Mouse (Mus musculus) right cerebral cortex, postnatal 10 days (tissue): Measurements from ENCODE around the gene Eng.

Experiments
- DNase-seq, 2 experiments: peaks; one replicate each; pipeline ENCODE4 v3.0.0; 2021; ENCODE audit warnings: low spot score in 2 of 2

Gene Eng

DNA sequence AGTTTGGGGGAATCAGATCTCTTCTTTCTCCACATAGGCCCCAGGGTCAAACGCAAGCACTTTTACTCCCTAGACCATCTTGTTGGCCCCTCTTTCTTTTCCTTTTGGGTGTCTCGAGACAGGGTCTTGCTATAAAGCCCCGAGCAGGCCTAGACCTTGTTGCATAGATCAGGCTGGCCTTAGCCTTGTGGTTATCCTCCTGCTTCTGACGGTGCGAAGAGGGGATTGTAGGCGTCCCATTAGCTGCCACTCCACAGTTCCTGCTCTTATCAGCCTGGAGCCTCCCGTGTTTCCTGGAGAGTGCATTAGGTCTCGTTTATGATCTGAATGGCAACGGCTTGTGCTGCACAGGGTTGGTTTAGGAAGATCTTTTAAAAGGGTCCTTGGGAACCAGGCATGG lies 2.3 kb upstream of the Eng start:
- DNase-seq, result no peak

DNA sequence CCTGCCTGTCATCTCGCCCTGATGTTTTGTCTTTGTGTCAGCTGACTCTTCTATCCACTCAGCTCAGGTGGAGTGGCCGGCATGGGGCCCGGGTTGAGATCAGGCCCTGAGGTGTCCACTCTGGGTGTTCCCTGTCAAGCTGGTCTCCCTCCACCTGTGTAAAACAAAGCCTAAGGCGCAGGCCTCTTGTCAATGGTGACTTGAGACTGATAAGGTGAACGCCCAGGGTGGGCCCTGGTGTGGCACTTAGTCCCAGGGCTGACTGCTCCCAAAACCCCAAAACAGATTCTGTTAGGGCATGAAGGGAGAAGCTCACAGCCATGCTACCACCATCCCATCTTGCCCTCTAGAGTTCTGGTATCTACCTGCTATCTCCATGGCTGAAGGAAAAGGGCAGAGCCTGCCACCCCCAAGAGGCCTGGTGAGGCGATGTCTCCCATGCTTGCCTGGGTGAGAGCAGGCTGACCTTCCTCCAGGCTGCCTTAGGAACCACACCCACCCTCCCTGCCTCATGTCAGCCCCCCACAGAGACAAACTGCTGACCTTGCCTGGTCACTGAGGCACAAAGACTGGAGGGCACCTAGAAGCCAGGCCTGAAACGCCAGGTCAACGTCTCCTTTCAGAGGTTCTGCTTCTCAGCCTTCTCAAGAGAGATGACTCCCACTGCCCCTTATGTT lies 1.5 kb upstream of the Eng start:
- DNase-seq, result no peak

DNA sequence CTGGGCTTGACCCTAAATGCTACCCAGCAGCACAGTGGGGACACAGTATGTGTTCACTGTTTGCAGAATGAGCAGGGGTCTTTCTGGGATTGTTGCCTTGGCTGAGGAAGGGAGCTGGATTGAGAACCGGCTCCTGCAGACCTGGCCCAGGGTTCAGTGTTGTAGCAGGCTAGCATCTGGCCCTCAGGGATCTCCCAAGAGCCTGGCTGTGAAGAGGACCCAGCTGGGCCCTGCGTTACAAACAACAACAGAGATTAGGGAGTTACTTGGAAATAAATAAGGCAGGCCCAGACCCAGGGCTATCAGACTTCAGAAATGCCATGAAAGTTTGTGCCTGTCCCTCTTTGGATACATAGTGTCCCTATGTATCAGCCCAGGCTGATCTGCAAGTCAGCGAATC lies 748 bp upstream of the Eng start:
- no peak for DNase-seq

DNA sequence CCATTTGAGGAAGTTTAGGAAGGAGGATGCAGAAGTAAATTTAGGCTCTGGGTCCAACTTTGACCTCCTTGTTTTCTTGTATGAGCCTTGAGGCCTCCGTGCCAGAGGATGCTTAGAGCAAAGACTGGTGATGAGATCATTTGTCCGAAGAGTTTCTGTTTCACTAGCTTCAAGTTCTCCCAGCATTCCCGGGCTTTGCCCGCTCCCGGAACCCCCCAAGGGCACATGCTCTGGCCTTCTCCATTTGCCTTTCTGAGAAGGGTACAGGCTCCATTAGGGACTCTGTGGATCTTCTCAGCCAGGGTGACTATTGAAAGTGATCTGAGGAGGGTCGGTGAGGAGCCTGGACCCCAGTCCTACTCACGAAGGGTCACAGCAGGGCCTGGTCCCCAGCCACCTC lies 971 bp downstream of the Eng start:
- DNase-seq, result no peak

DNA sequence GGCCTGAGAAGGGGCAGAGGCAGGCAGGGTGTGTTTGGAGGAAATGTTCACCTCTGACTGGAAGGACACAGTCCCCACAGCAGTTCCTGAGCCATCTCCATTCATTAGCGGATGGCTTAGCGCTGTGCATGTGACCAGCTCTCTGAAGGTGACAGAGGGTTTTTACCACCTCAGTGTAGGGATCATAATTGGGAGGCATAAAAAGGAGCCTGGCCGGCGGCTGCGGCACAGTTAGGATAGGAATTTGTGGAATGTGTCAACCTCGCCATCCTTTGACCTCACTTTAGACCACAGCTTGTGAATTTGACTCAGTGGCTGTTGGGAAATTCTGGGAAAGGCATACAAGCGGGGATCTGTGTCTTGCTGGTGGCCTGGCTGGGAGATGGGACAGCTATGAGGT lies 7.4 kb downstream of the Eng start:
- DNase-seq, result no peak

DNA sequence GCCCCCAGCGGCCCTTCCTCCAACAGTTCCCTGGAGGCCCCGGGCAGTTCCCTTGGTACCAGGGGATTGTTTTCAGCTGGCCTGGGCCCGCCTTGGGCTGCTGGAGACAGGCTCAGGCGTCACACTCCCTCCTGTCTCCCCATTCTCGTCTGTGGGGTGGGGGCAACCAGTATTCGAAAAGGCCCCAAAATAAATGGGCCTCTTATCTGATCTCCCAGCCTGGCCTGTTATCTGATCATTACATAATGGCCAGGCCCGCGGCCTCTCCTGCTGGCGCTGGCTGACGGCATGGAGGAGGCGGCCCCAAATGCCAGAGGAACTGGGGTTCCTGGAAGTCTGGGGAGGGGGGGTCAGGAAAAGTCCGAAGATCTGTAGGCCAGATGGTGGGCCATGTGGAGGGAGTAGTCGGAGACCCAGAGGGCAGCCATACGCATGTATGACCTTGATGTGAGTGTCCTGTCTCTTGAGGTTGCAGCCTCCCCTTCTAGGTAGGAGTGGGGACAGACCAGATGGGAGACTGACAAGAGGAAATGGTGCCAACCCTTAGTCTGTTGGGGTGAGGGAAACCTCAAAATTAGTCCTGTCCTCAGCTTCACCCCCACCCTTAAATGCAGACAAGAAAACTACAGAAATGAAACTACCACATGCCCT lies 8.5 kb downstream of the Eng start:
- no peak for DNase-seq

DNA sequence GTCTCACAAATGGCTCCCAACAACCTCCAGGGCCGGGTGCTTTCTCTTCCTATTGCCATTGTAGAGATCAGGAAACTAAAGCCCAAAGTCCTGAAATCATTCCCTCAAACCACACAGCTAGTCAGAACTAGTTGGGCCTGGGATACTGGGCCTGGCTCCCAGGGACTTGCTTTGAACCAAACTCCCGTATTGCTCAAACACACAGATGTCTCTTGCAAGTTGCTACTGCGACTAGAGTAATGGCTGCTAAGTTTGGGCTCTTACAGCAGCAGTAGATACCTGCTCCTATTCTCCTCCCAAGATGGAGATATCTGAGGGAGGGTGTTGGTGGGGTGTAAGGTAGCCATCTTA lies 9.0 kb downstream of the Eng start:
- no peak for DNase-seq

DNA sequence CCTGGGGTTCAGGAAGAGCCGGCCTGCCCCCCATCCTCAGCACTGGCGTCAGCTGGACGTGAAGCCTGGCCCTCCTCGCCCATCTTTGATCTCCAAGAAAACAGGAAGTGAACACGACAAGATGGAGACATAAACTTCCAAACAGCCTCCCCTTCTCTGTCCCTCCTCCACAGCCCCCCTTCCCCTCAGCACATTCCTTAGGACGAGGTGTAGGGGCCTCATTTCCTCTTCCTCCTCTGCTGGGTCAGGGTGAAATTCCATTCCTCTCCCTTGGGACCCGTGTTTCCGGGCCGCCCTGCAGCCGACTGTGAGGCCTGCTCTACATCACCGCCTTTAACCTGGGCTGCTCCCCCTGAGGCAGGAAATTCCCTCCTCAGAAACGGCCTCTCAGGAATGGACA lies 9.4 kb downstream of the Eng start:
- DNase-seq, result no peak

DNA sequence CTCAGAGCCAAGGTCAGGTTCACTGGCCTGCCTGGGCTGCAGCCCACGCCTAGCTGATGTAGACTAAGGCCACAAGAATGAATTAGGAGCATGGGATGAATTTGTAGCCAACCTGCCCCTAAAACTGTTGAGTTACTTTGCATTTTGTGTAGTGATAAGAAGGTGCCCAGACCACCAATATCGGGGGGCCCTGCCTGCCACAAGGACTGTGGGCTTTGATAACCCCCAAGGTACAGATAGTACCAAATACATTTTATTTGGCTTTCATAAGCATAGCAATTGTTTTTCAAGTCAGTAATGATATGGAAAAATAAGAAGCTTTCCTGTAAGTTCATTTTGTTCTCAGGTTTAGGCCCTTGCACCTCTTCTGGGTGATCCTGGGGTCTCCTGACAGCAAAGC lies 12.5 kb downstream of the Eng start:
- DNase-seq, result no peak

DNA sequence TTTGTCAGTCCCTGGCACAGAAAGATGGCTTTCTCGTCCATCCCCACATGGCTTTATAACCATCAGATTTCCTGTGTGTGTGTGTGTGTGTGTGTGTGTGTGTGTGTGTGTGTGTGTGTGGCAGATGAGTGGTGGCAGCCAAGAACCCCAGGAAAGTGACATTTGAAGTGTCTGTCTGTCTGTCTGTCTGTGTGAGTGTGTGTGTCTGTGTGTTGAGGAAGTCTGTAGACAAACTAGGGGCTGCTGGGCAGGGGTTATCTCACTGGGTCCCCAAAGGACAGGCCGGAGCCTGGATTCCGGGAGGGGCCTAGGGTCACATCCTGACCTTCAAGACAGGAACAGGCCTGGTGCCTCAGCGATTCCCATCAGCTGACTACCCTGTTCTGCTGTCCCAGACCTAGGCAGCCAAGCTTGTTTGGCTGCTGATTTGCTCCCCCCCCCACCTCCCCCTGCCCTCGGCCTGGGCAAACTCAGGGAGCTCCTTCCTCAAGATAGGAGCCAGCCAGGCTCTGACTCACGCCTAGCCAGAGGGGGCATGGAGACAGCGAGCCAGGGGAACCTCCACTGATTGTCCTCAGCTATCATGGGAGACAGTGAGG lies 15.2 kb downstream of the Eng start:
- DNase-seq, result no peak

DNA sequence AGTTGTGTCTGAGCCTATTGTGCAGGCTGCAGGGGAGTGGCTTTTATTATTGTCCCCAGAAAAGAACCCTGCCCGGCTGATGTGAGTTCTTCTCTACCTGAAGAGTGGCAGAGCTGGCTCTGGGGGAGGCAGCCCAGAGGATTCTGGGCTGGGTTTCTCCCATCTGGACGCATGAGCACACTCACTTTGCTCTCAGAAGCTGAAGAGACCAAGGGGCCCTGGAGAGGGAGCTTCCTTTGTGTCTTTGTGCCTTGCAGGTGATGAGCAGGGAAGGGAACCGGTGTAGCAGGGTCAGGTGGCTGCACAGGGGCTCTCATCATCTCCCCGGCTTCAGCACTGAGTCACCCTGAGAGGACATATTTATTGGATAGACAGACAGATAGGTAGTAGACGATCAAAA lies 15.9 kb downstream of the Eng start:
- DNase-seq, result no peak

DNA sequence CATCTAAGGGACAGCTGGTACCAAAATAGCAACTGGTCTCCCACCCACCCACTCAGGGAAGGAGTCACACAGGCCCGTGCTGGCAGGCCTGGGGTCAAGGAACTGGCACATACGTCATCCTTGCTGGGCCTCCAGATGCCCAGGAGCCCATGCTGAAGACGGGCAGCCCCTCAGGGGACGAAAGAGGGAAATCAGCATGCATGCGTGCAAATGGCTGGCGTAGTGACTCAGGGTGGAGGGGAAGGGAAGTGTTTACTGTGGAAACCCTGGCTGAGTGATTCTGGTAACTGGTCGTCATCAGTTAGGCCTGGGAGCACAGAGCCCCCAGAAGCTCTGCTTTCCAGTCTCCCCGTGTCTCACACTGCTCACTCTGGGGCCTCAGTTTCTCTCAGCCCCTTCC lies 18.9 kb downstream of the Eng start:
- DNase-seq, result no peak

DNA sequence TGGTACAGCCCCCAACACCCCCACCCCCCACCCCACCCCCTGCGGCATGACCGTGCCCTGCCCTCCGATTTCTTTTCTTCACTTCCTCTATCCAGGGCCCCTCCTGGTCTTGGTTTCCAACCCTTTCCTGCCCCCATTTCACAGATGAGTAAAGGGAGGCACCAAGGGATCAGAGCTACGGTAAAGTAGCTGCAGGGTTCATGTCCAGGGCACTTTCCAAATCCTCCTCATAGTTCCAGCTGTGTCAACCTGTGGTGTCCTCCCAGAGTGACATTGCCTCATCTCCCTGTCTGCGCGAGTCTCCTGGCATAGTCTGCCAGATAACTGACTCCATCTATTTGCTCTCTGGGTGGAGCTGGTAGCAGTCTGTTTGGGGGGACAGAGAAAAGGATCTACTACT lies 19.5 kb downstream of the Eng start:
- DNase-seq, result no peak

DNA sequence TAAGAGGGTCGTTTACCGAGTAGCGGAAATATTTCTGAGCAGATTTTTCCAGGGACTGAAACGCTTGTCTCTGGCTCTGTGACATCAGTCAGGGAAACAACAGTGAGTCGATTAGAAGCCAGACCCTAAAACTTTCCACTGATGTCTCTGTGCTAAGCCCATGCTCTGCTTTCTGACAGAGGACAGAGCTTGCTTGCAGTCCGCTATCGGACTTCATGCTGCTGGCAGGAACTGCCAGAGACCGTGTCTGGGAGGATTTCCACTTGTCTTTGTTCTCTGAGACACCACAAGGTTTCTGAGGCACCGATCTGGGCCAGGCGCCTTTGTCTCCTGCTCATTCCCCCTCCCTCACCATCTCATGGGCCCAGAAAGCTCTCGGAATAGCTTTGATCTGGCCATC lies 21.4 kb downstream of the Eng start:
- DNase-seq, result no peak

DNA sequence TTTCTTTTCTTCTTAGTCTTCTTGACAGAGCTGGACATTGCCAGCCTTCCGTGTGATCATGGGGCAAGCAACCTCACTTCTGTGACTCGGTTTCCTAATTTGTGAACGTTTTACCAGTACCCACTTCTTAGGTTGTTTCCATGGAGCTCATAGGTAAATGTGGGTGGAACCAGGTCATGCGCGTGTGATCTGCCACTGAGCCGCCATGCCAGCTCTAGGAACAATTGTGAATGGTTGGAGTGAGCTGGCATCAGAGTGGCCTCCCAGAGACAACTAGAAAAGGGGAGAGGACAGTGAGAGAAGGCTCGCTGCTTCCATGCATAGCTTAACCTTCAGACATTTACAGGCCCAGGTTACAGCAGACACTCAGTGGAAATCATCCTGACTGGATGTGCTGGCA lies 21.8 kb downstream of the Eng start:
- no peak for DNase-seq

DNA sequence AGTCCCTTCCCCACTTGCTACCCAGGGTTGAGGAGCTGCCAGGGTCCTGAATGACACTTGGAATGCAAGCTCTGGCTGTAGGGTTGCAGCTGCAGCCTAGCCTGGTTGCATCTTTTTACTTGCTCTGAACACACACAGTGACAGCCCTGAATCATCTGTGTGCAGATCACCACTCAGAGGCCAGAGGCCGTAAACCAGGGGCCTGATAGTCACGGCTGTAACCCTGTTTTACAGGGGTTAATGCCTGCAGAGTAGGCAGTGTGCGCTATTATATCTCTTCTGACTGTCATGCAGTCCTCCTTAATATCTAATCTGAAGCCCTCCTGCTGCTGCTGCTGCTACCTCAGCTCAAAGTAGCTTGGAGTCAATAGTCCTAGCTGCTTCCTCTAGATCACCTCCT lies 23.5 kb downstream of the Eng start:
- DNase-seq, result no peak

DNA sequence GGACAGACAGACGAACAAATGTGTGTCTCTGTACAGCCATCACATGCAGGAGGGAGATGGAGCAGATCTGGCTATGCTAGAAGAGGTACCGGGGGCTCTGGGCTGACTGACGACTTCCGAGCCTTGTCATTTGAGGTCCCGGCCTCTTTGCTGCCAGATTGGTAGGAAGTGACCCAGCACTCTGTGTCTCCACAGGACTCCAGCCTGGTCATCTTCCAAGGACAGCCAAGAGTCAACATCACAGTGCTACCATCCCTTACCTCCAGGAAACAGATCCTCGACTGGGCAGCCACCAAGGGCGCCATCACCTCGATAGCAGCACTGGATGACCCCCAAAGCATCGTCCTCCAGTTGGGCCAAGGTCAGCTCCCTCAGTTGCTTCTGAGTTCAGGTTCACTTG lies 24.8 kb downstream of the Eng start:
- DNase-seq, result no peak

DNA sequence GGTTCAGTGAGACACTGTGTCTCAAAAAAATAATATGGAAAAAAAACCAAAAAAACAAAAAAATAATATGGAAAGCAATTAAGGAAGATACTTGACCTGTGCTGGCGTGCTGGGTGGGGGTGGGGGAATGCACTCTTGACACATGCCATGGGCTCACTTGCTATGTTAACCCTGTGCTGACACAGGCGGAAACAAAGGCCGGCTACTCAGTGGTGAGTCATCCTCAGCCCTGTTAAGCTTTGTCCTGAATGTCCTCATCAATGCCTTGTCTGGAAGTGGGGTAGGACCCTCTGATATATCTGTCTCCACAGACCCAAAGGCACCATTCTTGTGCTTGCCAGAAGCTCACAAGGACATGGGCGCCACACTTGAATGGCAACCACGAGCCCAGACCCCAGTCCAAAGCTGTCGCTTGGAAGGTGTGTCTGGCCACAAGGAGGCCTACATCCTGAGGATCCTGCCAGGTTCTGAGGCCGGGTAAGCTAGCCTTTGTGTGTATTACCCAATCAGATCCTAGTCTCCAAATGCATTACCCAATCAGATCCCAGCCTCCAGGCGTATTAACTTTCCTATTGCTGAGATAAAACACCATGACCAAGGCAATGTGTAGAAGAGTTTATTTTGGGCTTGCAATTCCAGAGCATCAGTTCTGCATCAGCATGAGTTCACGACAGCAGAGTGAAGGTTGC lies 25.7 kb downstream of the Eng start:
- no peak for DNase-seq

DNA sequence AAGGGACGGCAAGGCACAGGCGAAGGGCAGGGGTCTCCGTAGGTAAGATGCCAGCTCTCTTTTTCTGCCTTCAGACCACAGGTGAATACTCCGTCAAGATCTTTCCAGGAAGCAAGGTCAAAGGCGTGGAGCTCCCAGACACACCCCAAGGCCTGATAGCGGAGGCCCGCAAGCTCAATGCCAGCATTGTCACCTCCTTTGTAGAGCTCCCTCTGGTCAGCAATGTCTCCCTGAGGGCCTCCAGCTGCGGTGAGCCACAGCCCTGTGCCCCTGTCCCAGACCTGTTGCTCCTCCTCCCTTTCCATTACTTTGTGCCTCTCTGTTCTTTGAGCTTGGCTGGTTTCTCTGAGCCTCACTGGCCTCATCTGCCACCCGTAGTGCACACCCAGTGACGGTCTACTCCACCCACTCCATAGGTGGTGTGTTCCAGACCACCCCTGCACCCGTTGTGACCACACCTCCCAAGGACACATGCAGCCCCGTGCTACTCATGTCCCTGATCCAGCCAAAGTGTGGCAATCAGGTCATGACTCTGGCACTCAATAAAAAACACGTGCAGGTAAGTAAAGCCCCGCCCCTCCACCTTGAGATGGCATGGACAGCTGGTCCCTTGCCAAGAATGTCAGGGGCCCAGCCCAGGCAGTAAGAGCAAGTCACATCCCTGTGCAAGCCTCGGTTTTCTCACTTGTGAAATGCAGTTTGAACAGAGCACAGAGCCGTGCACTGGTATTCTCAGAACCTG lies 27.0 kb downstream of the Eng start:
- DNase-seq, result no peak

DNA sequence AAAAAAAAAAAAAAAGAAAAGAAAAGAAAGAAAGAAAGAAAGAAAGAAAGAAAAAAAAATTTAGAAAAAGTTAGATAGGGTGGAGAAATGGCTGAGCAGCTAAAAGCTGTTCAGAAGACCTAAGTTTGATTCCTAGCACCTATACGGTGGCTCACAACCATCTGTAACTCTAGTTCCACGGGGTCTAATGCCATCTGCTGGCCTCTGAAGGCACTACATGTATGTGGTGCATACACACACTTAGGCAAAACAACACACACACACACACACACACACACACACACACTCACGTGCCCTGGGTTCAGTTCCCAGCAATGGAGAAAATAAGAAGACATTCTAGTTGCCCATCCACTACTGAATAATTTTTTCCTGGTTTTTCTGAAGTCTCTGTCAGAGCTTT lies 30.4 kb downstream of the Eng start:
- no peak for DNase-seq

DNA sequence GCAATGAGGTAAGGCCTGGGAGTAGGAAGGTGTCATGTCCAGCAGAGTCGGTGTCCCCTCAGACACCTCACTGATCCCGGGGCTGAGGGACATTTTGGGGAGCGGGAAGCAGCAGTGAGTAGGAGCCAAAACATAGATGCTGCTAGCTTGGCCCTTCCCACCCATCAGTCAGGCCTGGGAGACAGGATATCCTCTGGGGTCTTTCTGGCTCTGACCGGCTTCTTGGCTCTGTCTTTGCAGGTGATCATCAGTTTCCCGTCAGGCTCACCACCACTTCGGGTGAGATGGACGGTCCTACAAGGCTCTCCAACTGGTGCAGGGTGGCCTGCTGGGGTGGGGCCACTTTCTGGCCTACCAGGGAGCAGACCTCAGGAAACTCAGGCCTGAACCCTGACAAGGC lies 31.3 kb downstream of the Eng start:
- no peak for DNase-seq

DNA sequence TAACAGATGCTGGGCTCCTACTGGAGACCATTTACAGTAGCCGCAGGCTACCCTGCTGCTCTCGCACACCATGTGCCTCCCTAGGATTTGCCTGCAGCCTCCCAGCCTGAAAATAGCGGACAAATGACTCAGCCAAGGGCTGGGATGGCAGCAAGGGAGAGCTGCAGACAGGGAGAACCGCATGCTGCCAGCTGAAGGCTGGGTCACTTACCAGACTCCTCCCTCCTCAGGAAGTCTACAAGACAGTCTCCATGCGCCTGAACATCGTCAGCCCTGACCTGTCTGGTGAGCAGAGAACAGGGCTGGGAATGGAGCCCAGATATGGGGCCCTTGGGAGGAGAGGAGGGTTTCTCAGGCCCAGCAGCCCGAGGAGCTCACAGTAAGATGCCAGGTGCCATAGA lies 33.7 kb downstream of the Eng start:
- DNase-seq, result no peak
